Mouse (Mus musculus) liver, embryonic 14.5 days (tissue): ENCODE measurements around the gene Gm10338. TPM values are rescaled to one million over a fixed set of nuclear protein-coding genes. Genes with fewer than 3 reads are reported as not detected.
"Not testable (repeated sequence)": the region's sequence is repeated elsewhere in the genome, so short reads cannot be mapped to it uniquely, and the experiment has no call there.

Experiments used
- ATAC-seq: fragments of 200-750 bp; cut with Nextera tagmentation; 2 replicates; pipeline ENCODE4 v1.8.0; 2017; ENCODE audit warnings: moderate number of reproducible peaks, mild to moderate bottlenecking, moderate library complexity; ENCODE audit not compliant: insufficient read depth
- DNase-seq, 3 experiments: peaks; one replicate each; pipeline ENCODE4 v3.0.0-alpha.2; 2012 to 2013; ENCODE audit warnings: low read depth in 3 of 3, low spot score in 3 of 3
- H3K27ac ChIP-seq: fragments of 300-500 bp; sonication (generic); 2 replicates; pipeline ENCODE4 v1.5.1; 2014; ENCODE audit warnings: moderate library complexity, mild to moderate bottlenecking, control low read depth, inconsistent platforms
- H3K27me3 ChIP-seq: fragments of 300-500 bp; sonication (generic); 2 replicates; pipeline ENCODE4 v1.6.1; 2014; ENCODE audit warnings: mild to moderate bottlenecking, low read length, moderate library complexity; ENCODE audit not compliant: control insufficient read depth, insufficient read depth
- H3K36me3 ChIP-seq: fragments of 300-500 bp; sonication (generic); replicated peaks from 2 replicates; pipeline ENCODE4 v1.6.1; 2014; ENCODE audit warnings: low read depth; ENCODE audit not compliant: control insufficient read depth, insufficient read depth
- H3K4me1 ChIP-seq, 2 experiments: fragments of 200-500 bp in 1 of 2; fragments of 300-500 bp in 1 of 2; sonication (generic) in 1 of 2; replicated peaks; 2 replicates each; pipeline ENCODE4 v1.6.1; 2012 to 2014; ENCODE audit warnings: antibody characterized with exemption in 1 of 2, inconsistent platforms in 1 of 2, low read length in 1 of 2; ENCODE audit not compliant: control insufficient read depth in 2 of 2, insufficient read depth in 2 of 2
- H3K4me2 ChIP-seq: fragments of 300-500 bp; sonication (generic); 2 replicates; pipeline ENCODE4 v1.6.1; 2014; ENCODE audit warnings: low read depth, mild to moderate bottlenecking, control low read depth, moderate library complexity
- H3K4me3 ChIP-seq, 2 experiments: fragments of 200-500 bp in 1 of 2; fragments of 300-500 bp in 1 of 2; sonication (generic) in 1 of 2; 2 replicates each; pipeline ENCODE4 v1.5.1; 2012 to 2014; ENCODE audit warnings: low read depth in 2 of 2, low read length in 2 of 2, mild to moderate bottlenecking in 2 of 2, control low read depth in 1 of 2, inconsistent platforms in 1 of 2, moderate library complexity in 1 of 2; ENCODE audit not compliant: insufficient read depth in 1 of 2
- H3K9ac ChIP-seq: fragments of 300-500 bp; sonication (generic); replicated peaks from 2 replicates; pipeline ENCODE4 v1.6.1; 2014; ENCODE audit warnings: mild to moderate bottlenecking, control low read depth, moderate library complexity
- H3K9me3 ChIP-seq: fragments of 300-500 bp; sonication (generic); 2 replicates; pipeline ENCODE4 v1.6.1; 2016; ENCODE audit warnings: low read length, mixed read lengths; ENCODE audit not compliant: control insufficient read depth
- WGBS: fragments of 180-500 bp; shearing (Covaris S2); extraction: QIAGEN DNeasy Blood & Tissue Kit; methylation state at CpG from one replicate; pipeline ENCODE4 v1.1.7; 2014; ENCODE audit not compliant: insufficient replicate concordance; 5-methylcytosine and 5-hydroxymethylcytosine counted together
- polyA plus RNA-seq, 2 experiments: library from polyadenylated mRNA; depleted of rRNA in 1 of 2; stranded (reverse) in 1 of 2; unstranded in 1 of 2; fragments of >200 nt; fragmentation: Nextera tagmentation in 1 of 2; extraction: Ambion mirVana in 1 of 2; gene quantifications; 2 replicates each; pipeline versions ENCODE4 v1.2.1 to v1.2.3; 2012 to 2014

The Gm10338 gene
- not detected in 2 replicates for polyA plus RNA-seq (2012; rRNA removed)
- not detected in 2 replicates for polyA plus RNA-seq (2014; fragmentation: Nextera tagmentation; extraction: Ambion mirVana)

- H3K4me2 ChIP-seq, H3K27me3 ChIP-seq, H3K9me3 ChIP-seq, H3K4me3 ChIP-seq, H3K9ac ChIP-seq, DNase-seq, H3K27ac ChIP-seq, ATAC-seq, H3K36me3 ChIP-seq, H3K4me1 ChIP-seq: not testable (repeated sequence)
- WGBS: no CpG with 5 or more reads among the region's 2 CpGs
Observed at GRCm38 (mm10) chr14:7595492-7595891, at the start of gene Gm10338. Gene Gm10338, minus strand, starts transcription at chr14:7595592.

- no CpG with 5 or more reads among the region's 2 CpGs for WGBS
- not testable (repeated sequence) for H3K9me3 ChIP-seq, H3K4me3 ChIP-seq, H3K27me3 ChIP-seq, H3K36me3 ChIP-seq, H3K27ac ChIP-seq, H3K4me2 ChIP-seq, ATAC-seq, H3K9ac ChIP-seq, DNase-seq, H3K4me1 ChIP-seq
Observed at GRCm38 (mm10) chr14:7643872-7644271, 48.5 kb upstream of the Gm10338 start, which contains the start of gene Gm10128. Gene Gm10128, minus strand, starts transcription at chr14:7643972.

- H3K9me3 ChIP-seq, H3K4me3 ChIP-seq, DNase-seq, H3K4me2 ChIP-seq, H3K27me3 ChIP-seq, ATAC-seq, H3K27ac ChIP-seq, H3K9ac ChIP-seq, H3K36me3 ChIP-seq, H3K4me1 ChIP-seq: not testable (repeated sequence)
- WGBS: no CpG with 5 or more reads among the region's 34 CpGs
Observed at GRCm38 (mm10) chr14:7568382-7568781, 27.0 kb downstream of the Gm10338 start, which contains the start of gene Gm3558. Gene Gm3558, minus strand, starts transcription at chr14:7568566.

DNA sequence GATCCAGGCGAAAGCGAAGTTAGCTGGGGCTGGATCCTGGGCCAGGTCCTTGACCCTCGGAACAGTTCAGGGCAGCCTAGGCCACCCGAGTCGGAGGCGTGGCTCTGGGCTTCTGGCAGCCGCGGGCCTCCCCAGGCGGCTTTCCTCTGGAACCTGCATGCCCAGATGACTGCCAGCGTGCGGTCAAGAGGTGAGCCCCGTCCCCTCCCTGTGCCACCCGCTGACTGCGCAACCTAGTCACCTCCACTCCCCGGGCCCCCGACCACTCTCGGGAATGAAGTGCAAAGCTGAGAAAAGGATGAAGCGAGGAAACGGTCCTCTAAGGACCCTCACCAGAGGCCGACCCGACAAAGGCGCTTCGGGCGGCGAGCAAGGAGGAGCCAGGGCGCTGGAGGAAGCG is 27.5 kb downstream of the Gm10338 start:
- H3K27me3 ChIP-seq, H3K4me2 ChIP-seq, H3K27ac ChIP-seq, H3K4me3 ChIP-seq, H3K36me3 ChIP-seq, H3K9ac ChIP-seq, ATAC-seq, H3K9me3 ChIP-seq, DNase-seq, H3K4me1 ChIP-seq: not testable (repeated sequence)
- 2% methylated on average over 19 of the region's 27 CpGs for WGBS

DNA sequence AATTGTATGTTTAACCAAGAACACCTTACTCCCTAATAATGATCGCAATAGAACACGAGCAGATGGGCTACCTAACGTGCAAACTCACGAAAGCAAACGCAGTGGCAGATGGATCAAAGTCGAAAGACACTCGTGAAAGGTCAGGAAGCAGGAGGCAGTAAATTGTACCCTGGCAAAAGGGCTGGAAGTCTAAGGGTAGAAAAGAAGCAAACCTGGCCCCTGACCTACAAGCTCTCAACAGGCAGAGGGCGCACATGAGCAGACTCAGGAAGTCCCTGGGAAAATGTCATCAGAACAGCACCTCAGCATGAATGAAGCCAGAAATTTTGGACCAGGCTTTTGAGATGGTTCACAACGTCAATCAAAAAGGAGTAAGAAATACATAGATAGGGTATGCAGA is 28.1 kb downstream of the Gm10338 start:
- H3K9ac ChIP-seq, H3K9me3 ChIP-seq, H3K4me3 ChIP-seq, H3K4me1 ChIP-seq, H3K36me3 ChIP-seq, ATAC-seq, H3K27ac ChIP-seq, H3K27me3 ChIP-seq, DNase-seq, H3K4me2 ChIP-seq: not testable (repeated sequence)
- WGBS: 1% methylated on average over 6 of the region's 9 CpGs

Other genes with a start within 250 kb of the Gm10338 start
- gene Gm8374, start 230.5 kb downstream of the Gm10338 start, polyA plus RNA-seq (2012; rRNA removed): not detected in 2 replicates
- gene Gm8374, start 230.5 kb downstream of the Gm10338 start, polyA plus RNA-seq (2014; fragmentation: Nextera tagmentation; extraction: Ambion mirVana): not detected in 2 replicates
- not detected in 2 replicates for gene Gm3755, start 144.7 kb downstream of the Gm10338 start, polyA plus RNA-seq (2012; rRNA removed)
- not detected in 2 replicates for gene Gm3755, start 144.7 kb downstream of the Gm10338 start, polyA plus RNA-seq (2014; fragmentation: Nextera tagmentation; extraction: Ambion mirVana)
- 0.03 TPM in 1 of 2 replicates, not detected in the other for gene Gm3752, start 111.8 kb downstream of the Gm10338 start, polyA plus RNA-seq (2012; rRNA removed)
- gene Gm3752, start 111.8 kb downstream of the Gm10338 start, polyA plus RNA-seq (2014; fragmentation: Nextera tagmentation; extraction: Ambion mirVana): not detected in 2 replicates
- 0.02 TPM in 1 of 2 replicates, not detected in the other for gene Gm3558, start 27.0 kb downstream of the Gm10338 start, polyA plus RNA-seq (2012; rRNA removed)
- not detected in 2 replicates for gene Gm3558, start 27.0 kb downstream of the Gm10338 start, polyA plus RNA-seq (2014; fragmentation: Nextera tagmentation; extraction: Ambion mirVana)
- not detected in 2 replicates for gene Gm10128, start 48.4 kb upstream of the Gm10338 start, polyA plus RNA-seq (2012; rRNA removed)
- gene Gm10128, start 48.4 kb upstream of the Gm10338 start, polyA plus RNA-seq (2014; fragmentation: Nextera tagmentation; extraction: Ambion mirVana): not detected in 2 replicates
- gene Gm26661, start 196.0 kb upstream of the Gm10338 start, polyA plus RNA-seq (2012; rRNA removed): not detected in 2 replicates
- not detected in 2 replicates for gene Gm26661, start 196.0 kb upstream of the Gm10338 start, polyA plus RNA-seq (2014; fragmentation: Nextera tagmentation; extraction: Ambion mirVana)
- gene Flnb, start 222.4 kb upstream of the Gm10338 start, polyA plus RNA-seq (2012; rRNA removed): 3.2 and 3.7 TPM in 2 replicates
- 3.2 and 3.6 TPM in 2 replicates for gene Flnb, start 222.4 kb upstream of the Gm10338 start, polyA plus RNA-seq (2014; fragmentation: Nextera tagmentation; extraction: Ambion mirVana)